Mouse (Mus musculus) left cerebral cortex, adult 8-10 months (tissue): ENCODE data around the gene E2f6. TPM values are rescaled to one million over a fixed set of nuclear protein-coding genes. Genes with fewer than 3 reads are reported as not detected.
A peak's percentile ranks its signal among the peaks of the same experiment; 100 is the strongest.

Experiments
- DNase-seq, 2 experiments: peaks; one replicate each; pipeline ENCODE4 v3.0.0; 2022; ENCODE audit warnings: low spot score in 2 of 2
- total RNA-seq, 4 experiments: library from RNA; stranded (reverse); gene quantifications; 2 replicates each; pipeline ENCODE4 v1.2.4; 2022

The E2f6 gene
- total RNA-seq, 4 experiments from 2014 or later, result 32.1 to 36.6 (median 34.6) TPM

- DNase-seq, result no peak
Observed at GRCm38 (mm10) chr12:16800259-16800958, 10.4 kb upstream of the E2f6 start, which contains the start of gene Greb1. Gene Greb1, minus strand, starts transcription at chr12:16800886.

GRCm38 (mm10) chr12:16800959-16801315 is 9.8 kb upstream of the E2f6 start:
- DNase-seq, result no peak

GRCm38 (mm10) chr12:16803237-16803955 is 7.4 kb upstream of the E2f6 start:
- DNase-seq, result no peak

GRCm38 (mm10) chr12:16803956-16804430 is 6.8 kb upstream of the E2f6 start:
- DNase-seq, result no peak

- peak in 1 of 2 experiments; percentile 76 for DNase-seq
Observed at GRCm38 (mm10) chr12:16805511-16805910, 5.3 kb upstream of the E2f6 start.

GRCm38 (mm10) chr12:16808045-16808444 is 2.7 kb upstream of the E2f6 start:
- no peak for DNase-seq

GRCm38 (mm10) chr12:16811477-16811876 is 714 bp downstream of the E2f6 start:
- DNase-seq, result no peak

- no peak for DNase-seq
Observed at GRCm38 (mm10) chr12:16817147-16817546, 6.4 kb downstream of the E2f6 start.

- no peak for DNase-seq
Observed at GRCm38 (mm10) chr12:16818513-16818912, 7.8 kb downstream of the E2f6 start.

GRCm38 (mm10) chr12:16820761-16821160 is 10.0 kb downstream of the E2f6 start:
- DNase-seq, result no peak

- DNase-seq, result no peak
Observed at GRCm38 (mm10) chr12:16822181-16822734, 11.5 kb downstream of the E2f6 start.

GRCm38 (mm10) chr12:16823701-16824100 is 12.9 kb downstream of the E2f6 start:
- no peak for DNase-seq

GRCm38 (mm10) chr12:16828505-16828904 is 17.7 kb downstream of the E2f6 start:
- no peak for DNase-seq

GRCm38 (mm10) chr12:16829785-16830184 is 19.0 kb downstream of the E2f6 start:
- no peak for DNase-seq

GRCm38 (mm10) chr12:16831071-16831470 is 20.3 kb downstream of the E2f6 start:
- no peak for DNase-seq

GRCm38 (mm10) chr12:16834701-16835100 is 23.9 kb downstream of the E2f6 start:
- no peak for DNase-seq

GRCm38 (mm10) chr12:16836188-16836587 is 25.4 kb downstream of the E2f6 start:
- DNase-seq, result peak in 1 of 2 experiments; percentile 87

- DNase-seq, result no peak
Observed at GRCm38 (mm10) chr12:16837766-16838165, 27.0 kb downstream of the E2f6 start.

- DNase-seq, result no peak
Observed at GRCm38 (mm10) chr12:16840842-16841782, 30.3 kb downstream of the E2f6 start.

- no peak for DNase-seq
Observed at GRCm38 (mm10) chr12:16844623-16845592, 34.1 kb downstream of the E2f6 start.
